Mouse (Mus musculus) heart, embryonic 16.5 days (tissue): Measurements from ENCODE around the gene Slc25a51. TPM values are rescaled to one million over a fixed set of nuclear protein-coding genes. Genes with fewer than 3 reads are reported as not detected.

Source experiments
- ATAC-seq: fragments of 200-750 bp; cut with Nextera tagmentation; replicated peaks from 2 replicates; pipeline ENCODE4 v1.8.0; 2017; ENCODE audit warnings: moderate number of reproducible peaks; ENCODE audit not compliant: insufficient read depth, low FRiP score; ENCODE audit errors: extremely low read depth
- H3K27ac ChIP-seq: fragments of 300-500 bp; sonication (generic); 2 replicates; pipeline ENCODE4 v1.5.1; 2014; ENCODE audit warnings: mild to moderate bottlenecking, low read length, control low read depth, moderate library complexity
- H3K27me3 ChIP-seq: fragments of 300-500 bp; sonication (generic); 2 replicates; pipeline ENCODE4 v1.6.1; 2014; ENCODE audit warnings: low read length, mixed read lengths; ENCODE audit not compliant: control insufficient read depth, insufficient read depth
- H3K36me3 ChIP-seq: fragments of 300-500 bp; sonication (generic); 2 replicates; pipeline ENCODE4 v1.6.1; 2014; ENCODE audit not compliant: control insufficient read depth, insufficient read depth
- H3K4me1 ChIP-seq: fragments of 300-500 bp; sonication (generic); 2 replicates; pipeline ENCODE4 v1.6.1; 2014; ENCODE audit warnings: low read length, mixed read lengths; ENCODE audit not compliant: control insufficient read depth, insufficient read depth
- H3K4me2 ChIP-seq: fragments of 300-500 bp; sonication (generic); 2 replicates; pipeline ENCODE4 v1.6.1; 2014; ENCODE audit warnings: low read depth, mild to moderate bottlenecking, control low read depth, low read length
- H3K4me3 ChIP-seq: fragments of 300-500 bp; sonication (generic); 2 replicates; pipeline ENCODE4 v1.5.1; 2014; ENCODE audit warnings: mild to moderate bottlenecking, control low read depth, low read length
- H3K9ac ChIP-seq: fragments of 300-500 bp; sonication (generic); 2 replicates; pipeline ENCODE4 v1.6.1; 2014; ENCODE audit warnings: low read length, control low read depth
- H3K9me3 ChIP-seq: fragments of 300-500 bp; sonication (generic); replicated peaks from 2 replicates; pipeline ENCODE4 v1.6.1; 2016; ENCODE audit warnings: low read length; ENCODE audit not compliant: control insufficient read depth
- WGBS: fragments of 180-500 bp; shearing (Covaris S2); extraction: QIAGEN DNeasy Blood & Tissue Kit; methylation state at CpG from one replicate; pipeline ENCODE4 v1.1.7; 2014; 5-methylcytosine and 5-hydroxymethylcytosine counted together
- polyA plus RNA-seq: library from polyadenylated mRNA; unstranded; fragments of >200 nt; fragmentation: Nextera tagmentation; extraction: Ambion mirVana; gene quantifications from 2 replicates; pipeline ENCODE4 v1.2.1, GENCODE M21; 2015

Gene Slc25a51
- polyA plus RNA-seq, 1 experiment from 2014 or later = 75.9 TPM

GRCm38 (mm10) chr4:45419051-45419450 lies 10.5 kb upstream of the Slc25a51 start:
- ATAC-seq = no peak
- Histone ChIP-seq H3K27me3 (no peaks in the 10 kb centered on the region), H3K4me2 (no peak overlapping the region), H3K9me3 (no peaks in the 10 kb centered on the region), H3K36me3 (peaks cover 6% of the 10 kb centered on the region; the same call in 1 of the 2 replicates), H3K4me3 (no peak overlapping the region), H3K4me1 (peaks cover 28% of the 10 kb centered on the region), H3K9ac (no peak overlapping the region), H3K27ac (no peak overlapping the region)
- 83% methylated on average over 4 of the region's 4 CpGs for WGBS

- WGBS = 26% methylated on average over 11 of the region's 11 CpGs
These were observed 9.8 kb upstream of the Slc25a51 start for GRCm38 (mm10) chr4:45418229-45418950.

GRCm38 (mm10) chr4:45416314-45416713 lies 7.7 kb upstream of the Slc25a51 start:
- Histone ChIP-seq H3K4me1 (peaks cover 23% of the 10 kb centered on the region), H3K4me2 (no peak overlapping the region), H3K27ac (no peak overlapping the region), H3K4me3 (no peak overlapping the region), H3K27me3 (no peaks in the 10 kb centered on the region), H3K9me3 (no peaks in the 10 kb centered on the region), H3K9ac (no peak overlapping the region), H3K36me3 (no peaks in the 10 kb centered on the region)
- no peak for ATAC-seq
- WGBS = 67% methylated on average over 7 of the region's 7 CpGs

More at GRCm38 (mm10) chr4:45418229-45418950, 9.8 kb upstream of the Slc25a51 start:
- Histone ChIP-seq H3K4me1 (peaks cover 22% of the 10 kb centered on the region), H3K27ac (no peak overlapping the region), H3K4me3 (no peak overlapping the region), H3K9me3 (no peaks in the 10 kb centered on the region), H3K4me2 (peak overlapping the region; percentile 35), H3K36me3 (peaks cover 2% of the 10 kb centered on the region; the same call in 1 of the 2 replicates), H3K9ac (peak overlapping the region; percentile 31; the same call in 1 of the 2 replicates), H3K27me3 (no peaks in the 10 kb centered on the region)
- ATAC-seq = no peak

- ATAC-seq = no peak
- no peak overlapping the region for H3K4me2 ChIP-seq
- no peak overlapping the region for H3K27ac ChIP-seq
- H3K36me3 ChIP-seq = no peaks in the 10 kb centered on the region
- no peak overlapping the region for H3K4me3 ChIP-seq
- no peaks in the 10 kb centered on the region for H3K27me3 ChIP-seq
- WGBS = 81% methylated on average over 9 of the region's 9 CpGs
- H3K9me3 ChIP-seq = no peaks in the 10 kb centered on the region
- peaks cover 16% of the 10 kb centered on the region for H3K4me1 ChIP-seq
- no peak overlapping the region for H3K9ac ChIP-seq
These were observed 5.2 kb upstream of the Slc25a51 start for GRCm38 (mm10) chr4:45413674-45414338.

GRCm38 (mm10) chr4:45412433-45413192 lies 4.0 kb upstream of the Slc25a51 start:
- WGBS = 57% methylated on average over 16 of the region's 16 CpGs
- Histone ChIP-seq H3K4me3 (no peak overlapping the region), H3K27ac (no peak overlapping the region), H3K27me3 (no peaks in the 10 kb centered on the region), H3K4me2 (no peak overlapping the region), H3K36me3 (no peaks in the 10 kb centered on the region), H3K9ac (no peak overlapping the region), H3K4me1 (peaks cover 12% of the 10 kb centered on the region), H3K9me3 (no peaks in the 10 kb centered on the region)
- ATAC-seq = no peak

GRCm38 (mm10) chr4:45411181-45411790 lies 2.7 kb upstream of the Slc25a51 start:
- no peak for ATAC-seq
- Histone ChIP-seq H3K9me3 (no peaks in the 10 kb centered on the region), H3K4me3 (no peak overlapping the region), H3K36me3 (no peaks in the 10 kb centered on the region), H3K4me1 (peaks cover 25% of the 10 kb centered on the region), H3K27ac (no peak overlapping the region), H3K27me3 (no peaks in the 10 kb centered on the region), H3K9ac (no peak overlapping the region), H3K4me2 (no peak overlapping the region)
- 87% methylated on average over 8 of the region's 8 CpGs for WGBS

- Histone ChIP-seq H3K4me1 (peaks cover 30% of the 10 kb centered on the region), H3K27ac (peak overlapping the region; percentile 93), H3K9me3 (no peaks in the 10 kb centered on the region), H3K4me3 (peak overlapping the region; percentile 93), H3K36me3 (peaks cover 2% of the 10 kb centered on the region; the same call in 1 of the 2 replicates), H3K4me2 (peak overlapping the region; percentile 81), H3K9ac (peak overlapping the region; percentile 97), H3K27me3 (no peaks in the 10 kb centered on the region)
- ATAC-seq = no peak
- WGBS = 6% methylated on average over 10 of the region's 10 CpGs
These were observed 704 bp upstream of the Slc25a51 start for GRCm38 (mm10) chr4:45409270-45409669.

GRCm38 (mm10) chr4:45407703-45408334 lies 747 bp downstream of the Slc25a51 start:
- ATAC-seq = peak; percentile 4; the same call in 1 of the 2 replicates
- peak overlapping the region; percentile 97 for H3K9ac ChIP-seq
- peak overlapping the region; percentile 93 for H3K4me3 ChIP-seq
- peaks cover 38% of the 10 kb centered on the region for H3K4me1 ChIP-seq
- no peaks in the 10 kb centered on the region for H3K27me3 ChIP-seq
- peak overlapping the region; percentile 93 for H3K27ac ChIP-seq
- no peaks in the 10 kb centered on the region for H3K9me3 ChIP-seq
- peaks cover 6% of the 10 kb centered on the region; the same call in 1 of the 2 replicates for H3K36me3 ChIP-seq
- H3K4me2 ChIP-seq = peak overlapping the region; percentile 81
- WGBS = under 1% methylated on average over 19 of the region's 19 CpGs
